Mouse (Mus musculus): Measurements from ENCODE around the gene Dip2c. TPM values are rescaled to one million over a fixed set of nuclear protein-coding genes. Genes with fewer than 3 reads are reported as not detected.

Gene Dip2c
- total RNA-seq, 1 experiment from 2014 or later, result 29.0 TPM

GRCm38 (mm10) chr13:9674126-9674525 lies 397.8 kb downstream of the Dip2c start:
- no peak for DNase-seq

GRCm38 (mm10) chr13:9681492-9681891 lies 405.2 kb downstream of the Dip2c start:
- DNase-seq, result no peak

GRCm38 (mm10) chr13:9683280-9683679 lies 407.0 kb downstream of the Dip2c start:
- no peak for DNase-seq

GRCm38 (mm10) chr13:9684153-9684923 lies 408.0 kb downstream of the Dip2c start:
- DNase-seq, result no peak

- no peak for DNase-seq
These were observed 409.9 kb downstream of the Dip2c start for GRCm38 (mm10) chr13:9686261-9686660.

GRCm38 (mm10) chr13:9686765-9687164 lies 410.4 kb downstream of the Dip2c start:
- no peak for DNase-seq

- no peak for DNase-seq
These were observed 413.0 kb downstream of the Dip2c start for GRCm38 (mm10) chr13:9689366-9689765.

- DNase-seq, result no peak
These were observed 416.5 kb downstream of the Dip2c start for GRCm38 (mm10) chr13:9692876-9693275.

- DNase-seq, result no peak
These were observed 418.3 kb downstream of the Dip2c start for GRCm38 (mm10) chr13:9694651-9695050.

- DNase-seq, result no peak
These were observed 419.1 kb downstream of the Dip2c start for GRCm38 (mm10) chr13:9695403-9695802.

- no peak for DNase-seq
These were observed 419.5 kb downstream of the Dip2c start for GRCm38 (mm10) chr13:9695809-9696208.

- DNase-seq, result no peak
These were observed 421.0 kb downstream of the Dip2c start for GRCm38 (mm10) chr13:9697340-9697739.

GRCm38 (mm10) chr13:9702615-9703235 lies 426.4 kb downstream of the Dip2c start:
- no peak for DNase-seq

- DNase-seq, result no peak
These were observed 430.4 kb downstream of the Dip2c start for GRCm38 (mm10) chr13:9706720-9707119.

GRCm38 (mm10) chr13:9708433-9709240 lies 432.3 kb downstream of the Dip2c start:
- DNase-seq, result no peak

GRCm38 (mm10) chr13:9712409-9712808 lies 436.1 kb downstream of the Dip2c start:
- no peak for DNase-seq

GRCm38 (mm10) chr13:9712971-9713370 lies 436.6 kb downstream of the Dip2c start:
- DNase-seq, result no peak

GRCm38 (mm10) chr13:9713462-9714134 lies 437.3 kb downstream of the Dip2c start:
- no peak for DNase-seq

- DNase-seq, result no peak
These were observed 438.9 kb downstream of the Dip2c start for GRCm38 (mm10) chr13:9715224-9715623.

Measured in adrenal gland, postnatal 25 days (tissue).